Mouse (Mus musculus) kidney, adult 2 months (tissue): ENCODE data around the gene Lrp11. TPM values are rescaled to one million over a fixed set of nuclear protein-coding genes. Genes with fewer than 3 reads are reported as not detected.
"Not testable (repeated sequence)": the region's sequence is repeated elsewhere in the genome, so short reads cannot be mapped to it uniquely, and the experiment has no call there.

Experiments used
- DNase-seq: peaks from one replicate; pipeline ENCODE4 v3.0.0; 2021
- H3K27ac ChIP-seq: fragments of 200-500 bp; 2 replicates; pipeline ENCODE4 v1.5.1; 2012; ENCODE audit warnings: low read depth, low read length, control low read depth, inconsistent platforms; ENCODE audit not compliant: insufficient read depth
- H3K27me3 ChIP-seq: fragments of 200-500 bp; replicated peaks from 2 replicates; pipeline ENCODE4 v1.6.1; 2012; ENCODE audit warnings: mild to moderate bottlenecking, moderate library complexity, low read length, inconsistent platforms; ENCODE audit not compliant: control insufficient read depth, insufficient read depth
- H3K36me3 ChIP-seq: fragments of 200-500 bp; 2 replicates; pipeline ENCODE4 v1.6.1; 2012; ENCODE audit warnings: mild to moderate bottlenecking, moderate library complexity, low read length, inconsistent platforms; ENCODE audit not compliant: control insufficient read depth, insufficient read depth
- H3K4me1 ChIP-seq: fragments of 200-500 bp; 2 replicates; pipeline ENCODE4 v1.6.1; 2011; ENCODE audit warnings: low read length; ENCODE audit not compliant: control insufficient read depth, insufficient read depth
- H3K4me3 ChIP-seq: fragments of 200-500 bp; 2 replicates; pipeline ENCODE4 v1.5.1; 2011; ENCODE audit warnings: mild to moderate bottlenecking, low read depth, low read length, control low read depth; ENCODE audit not compliant: insufficient read depth
- CTCF ChIP-seq: fragments of 200-500 bp; conservative IDR thresholded peaks from 2 replicates; pipeline ENCODE4 v1.5.1; 2011; ENCODE audit warnings: low read depth, mild to moderate bottlenecking, control low read depth, low read length, moderate library complexity, mixed read lengths; ENCODE audit not compliant: insufficient read depth, insufficient read length
- POLR2A ChIP-seq: fragments of 200-500 bp; IDR thresholded peaks from one replicate; pipeline ENCODE4 v1.6.1; 2011; ENCODE audit warnings: low read depth, low read length, control low read depth
- WGBS: fragments of 180-500 bp; shearing (Covaris S2); methylation state at CpG from one replicate; pipeline ENCODE4 v1.1.7; 2018; 5-methylcytosine and 5-hydroxymethylcytosine counted together
- polyA plus RNA-seq: library from polyadenylated mRNA; depleted of rRNA; stranded (reverse); fragments of >200 nt; gene quantifications from 2 replicates; pipeline ENCODE4 v1.2.3, GENCODE M21; 2012

Lrp11 gene
- polyA plus RNA-seq, 1 experiment: 7.7 TPM

DNA sequence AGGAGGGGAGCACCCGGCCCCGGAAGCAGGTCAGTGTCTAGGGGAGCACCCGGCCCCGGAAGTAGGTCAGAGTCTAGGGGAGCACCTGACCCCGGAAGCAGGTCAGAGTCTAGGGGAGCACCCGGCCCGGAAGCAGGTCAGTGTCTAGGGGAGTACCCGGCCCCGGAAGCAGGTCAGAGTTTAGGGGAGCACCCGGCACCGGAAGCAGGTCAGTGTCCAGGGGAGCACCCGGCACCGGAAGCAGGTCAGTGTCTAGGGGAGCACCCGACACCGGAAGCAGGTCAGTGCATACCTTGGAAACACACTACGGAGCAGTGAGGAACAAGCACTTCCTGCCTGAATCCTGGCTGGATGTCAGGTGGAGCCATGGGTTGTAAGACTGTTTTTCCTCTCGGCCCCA lies 19.0 kb downstream of the Lrp11 start:
- Histone ChIP-seq H3K27me3 (no peaks in the 10 kb centered on the region), H3K4me3 (no peak overlapping the region), H3K4me1 (no peaks in the 10 kb centered on the region), H3K27ac (no peak overlapping the region), H3K36me3 (no peaks in the 10 kb centered on the region)
- TF ChIP-seq CTCF (no peak), POLR2A (no peak)
- no peak for DNase-seq
- 81% methylated on average over 17 of the region's 17 CpGs for WGBS

DNA sequence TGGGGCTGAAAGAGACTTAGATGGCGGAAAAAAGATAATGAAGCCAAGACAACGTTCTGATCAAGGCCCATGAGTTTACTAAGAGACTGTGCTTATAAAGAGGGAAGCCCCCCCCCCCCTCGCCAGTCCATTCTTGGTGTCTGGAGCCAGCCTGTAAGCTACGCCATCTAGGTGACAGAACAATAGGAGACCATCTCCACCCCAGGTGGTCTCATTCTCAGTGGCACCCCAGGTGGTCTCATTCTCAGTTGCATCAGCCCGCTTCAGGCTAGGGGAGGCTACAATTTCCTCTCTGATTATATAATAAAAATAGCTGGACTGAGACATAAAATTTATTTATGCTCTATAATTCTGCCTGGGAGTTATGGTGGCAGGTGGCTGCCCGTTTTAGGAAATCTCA lies 22.0 kb downstream of the Lrp11 start:
- Histone ChIP-seq H3K4me3 (no peak overlapping the region), H3K27me3 (no peaks in the 10 kb centered on the region), H3K27ac (no peak overlapping the region), H3K4me1 (no peaks in the 10 kb centered on the region), H3K36me3 (no peaks in the 10 kb centered on the region)
- WGBS: 77% methylated on average over 6 of the region's 6 CpGs
- DNase-seq: no peak
- TF ChIP-seq CTCF (no peak), POLR2A (no peak)

DNA sequence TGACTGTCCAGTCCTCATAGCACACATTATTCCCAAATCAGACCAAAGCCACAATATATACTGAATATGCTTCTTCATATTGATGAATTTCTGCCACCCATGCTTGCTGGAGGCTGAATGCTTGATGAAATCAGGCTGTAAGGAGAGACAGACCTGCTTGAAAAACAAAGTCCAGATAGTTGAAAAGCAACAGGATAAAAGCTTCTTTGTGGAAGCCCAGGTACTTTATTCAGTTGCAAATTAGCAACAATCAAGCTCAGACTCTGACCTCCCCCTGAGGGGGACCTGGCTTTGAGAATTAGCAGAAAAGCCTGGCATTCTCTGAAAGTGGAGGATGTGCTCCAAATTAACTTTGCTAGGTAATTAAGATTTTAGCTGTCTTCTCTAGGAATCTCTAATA lies 22.6 kb downstream of the Lrp11 start:
- not testable (repeated sequence) for H3K4me1 ChIP-seq, DNase-seq, H3K27me3 ChIP-seq, H3K27ac ChIP-seq, H3K4me3 ChIP-seq, H3K36me3 ChIP-seq

DNA sequence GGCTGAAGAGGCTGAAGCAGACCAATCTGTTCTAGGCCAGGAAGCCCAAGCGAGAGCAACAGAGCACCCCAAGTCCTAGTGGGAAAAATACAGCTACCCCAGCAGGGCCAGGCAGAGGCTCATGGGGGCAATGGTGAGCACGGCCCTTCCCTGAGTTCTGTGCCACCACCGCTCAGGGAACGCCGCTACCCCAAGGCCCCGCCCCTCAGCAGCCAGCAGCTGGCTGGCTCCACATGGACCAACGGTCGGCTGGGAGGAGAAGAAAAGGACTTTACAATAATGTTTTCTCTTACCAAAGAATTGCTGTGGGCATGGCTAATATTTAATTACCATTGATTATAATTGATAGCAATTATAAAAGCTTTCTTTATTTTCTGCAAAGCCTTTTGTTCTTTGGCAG lies 25.2 kb downstream of the Lrp11 start:
- Histone ChIP-seq H3K4me3 (no peak overlapping the region), H3K36me3 (no peaks in the 10 kb centered on the region), H3K27me3 (no peaks in the 10 kb centered on the region), H3K27ac (no peak overlapping the region), H3K4me1 (no peaks in the 10 kb centered on the region)
- WGBS: 95% methylated on average over 8 of the region's 8 CpGs
- DNase-seq: no peak
- TF ChIP-seq CTCF (no peak), POLR2A (no peak)

DNA sequence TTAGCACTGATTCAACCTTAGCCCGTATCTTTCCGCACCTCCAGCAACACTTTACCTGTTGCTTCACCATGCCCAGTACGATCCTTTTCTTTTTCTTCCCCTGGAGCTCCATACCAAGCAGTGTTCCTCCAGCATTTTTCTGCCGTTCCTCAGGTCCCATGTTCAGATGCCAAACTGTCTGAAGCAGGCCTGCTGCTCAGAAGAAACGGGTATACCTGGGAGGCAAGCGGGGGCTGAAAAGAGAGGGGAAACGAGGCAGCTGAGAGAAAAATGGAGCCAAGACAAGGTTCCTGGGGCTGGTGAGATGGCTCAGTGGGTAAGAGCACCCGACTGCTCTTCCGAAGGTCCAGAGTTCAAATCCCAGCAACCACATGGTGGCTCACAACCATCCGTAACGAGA lies 27.5 kb downstream of the Lrp11 start:
- H3K4me1 ChIP-seq, H3K27ac ChIP-seq, DNase-seq, H3K4me3 ChIP-seq, H3K36me3 ChIP-seq, H3K27me3 ChIP-seq: not testable (repeated sequence)
- 92% methylated on average over 11 of the region's 11 CpGs for WGBS

DNA sequence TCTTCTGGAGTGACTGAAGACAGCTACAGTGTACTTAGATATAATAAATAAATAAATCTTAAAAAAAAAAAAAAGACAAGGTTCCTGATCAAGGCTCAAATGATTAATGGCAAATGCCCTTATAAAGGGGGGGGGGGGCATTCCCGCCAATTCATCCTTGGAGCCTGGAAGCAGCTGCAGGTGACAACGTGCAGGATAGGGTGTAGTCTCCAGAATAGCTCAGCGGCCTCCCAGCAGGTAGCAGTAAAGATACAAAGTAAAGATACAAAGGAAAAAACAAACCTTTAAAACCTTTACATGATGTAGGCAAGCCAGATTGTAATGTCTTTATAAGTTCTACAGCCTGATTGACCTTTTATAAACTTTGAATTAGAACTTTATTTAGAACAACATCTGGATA lies 28.0 kb downstream of the Lrp11 start:
- not testable (repeated sequence) for H3K27ac ChIP-seq, H3K36me3 ChIP-seq, DNase-seq, H3K4me1 ChIP-seq, H3K27me3 ChIP-seq, H3K4me3 ChIP-seq
- WGBS: 45% methylated on average over 3 of the region's 3 CpGs

DNA sequence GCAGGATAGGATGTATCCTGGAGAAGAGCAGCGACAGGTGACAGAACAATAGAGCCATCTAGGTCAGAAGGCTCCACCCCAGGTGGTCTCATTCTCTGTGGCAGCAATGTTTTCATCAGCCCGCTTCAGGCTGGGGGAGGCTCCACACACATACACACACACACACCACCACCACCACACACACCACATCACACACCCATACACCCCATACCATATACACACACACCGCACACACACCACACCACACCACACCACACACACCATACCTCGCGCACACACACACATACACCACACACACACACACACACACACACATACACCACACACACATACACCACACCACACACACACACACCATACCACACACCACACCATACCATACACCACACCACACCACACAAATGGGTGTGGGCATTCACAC lies 30.2 kb downstream of the Lrp11 start:
- no peak for DNase-seq
- WGBS: 94% methylated on average over 5 of the region's 5 CpGs

DNA sequence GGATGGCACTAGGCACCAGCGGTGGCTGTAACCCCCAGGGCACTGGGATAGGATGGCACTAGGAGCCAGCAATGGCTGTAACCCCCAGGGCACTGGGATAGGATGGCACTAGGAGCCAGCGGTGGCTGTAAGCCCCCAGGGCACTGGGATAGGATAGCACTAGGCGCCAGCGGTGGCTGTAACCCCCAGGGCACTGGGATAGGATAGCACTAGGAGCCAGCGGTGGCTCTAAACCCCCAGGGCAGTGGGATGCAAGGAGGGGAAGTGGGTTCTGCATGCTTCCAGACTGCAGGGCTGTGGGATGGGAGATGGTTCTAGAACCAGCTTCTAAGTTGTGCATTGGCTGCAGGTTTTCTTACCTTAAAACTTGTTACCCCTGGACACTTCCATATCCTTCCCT lies 31.1 kb downstream of the Lrp11 start:
- H3K27ac ChIP-seq: no peak overlapping the region
- H3K4me1 ChIP-seq: no peaks in the 10 kb centered on the region
- H3K27me3 ChIP-seq: no peaks in the 10 kb centered on the region
- no peaks in the 10 kb centered on the region for H3K36me3 ChIP-seq
- WGBS: 71% methylated on average over 5 of the region's 5 CpGs
- TF ChIP-seq CTCF (no peak), POLR2A (no peak)
- no peak for DNase-seq
- no peak overlapping the region for H3K4me3 ChIP-seq

More for the DNA sequence above, 30.2 kb downstream of the Lrp11 start:
- TF ChIP-seq CTCF (no peak), POLR2A (no peak)
- Histone ChIP-seq H3K36me3 (no peaks in the 10 kb centered on the region), H3K4me3 (no peak overlapping the region), H3K4me1 (no peaks in the 10 kb centered on the region), H3K27ac (no peak overlapping the region), H3K27me3 (no peaks in the 10 kb centered on the region)
